Mouse (Mus musculus): ENCODE measurements around the gene Best3. TPM values are rescaled to one million over a fixed set of nuclear protein-coding genes. Genes with fewer than 3 reads are reported as not detected.

The Best3 gene
- 0.07 and 0.75 TPM in 2 replicates for polyA plus RNA-seq (2012; rRNA removed)

GRCm38 (mm10) chr10:116986264-116987082 lies at the start of gene Best3:
Gene Best3 (plus strand): TSS chr10:116986314.

GRCm38 (mm10) chr10:116950009-116950769 lies 35.9 kb upstream of the Best3 start, which contains the start of gene Rab3ip:
Gene Rab3ip (minus strand): TSS chr10:116950769.

GRCm38 (mm10) chr10:116972509-116972908 lies 13.6 kb upstream of the Best3 start, which contains the start of gene Gm10271:
Gene Gm10271 (minus strand): TSS chr10:116972609.

GRCm38 (mm10) chr10:117045175-117046056 lies 59.3 kb downstream of the Best3 start, which contains the start of gene Lrrc10:
Gene Lrrc10 (plus strand): TSS chr10:117045341.

GRCm38 (mm10) chr10:117063254-117064021 lies 77.3 kb downstream of the Best3 start, which contains the start of gene Cct2:
Gene Cct2 (minus strand): TSS chr10:117063814.

Other genes starting within 250 kb of the Best3 start
- gene Myrfl, start 89.4 kb upstream of the Best3 start, polyA plus RNA-seq (2012; rRNA removed), result 0.06 and 0.10 TPM in 2 replicates
- 34.7 and 40.5 TPM in 2 replicates for gene Rab3ip, start 35.5 kb upstream of the Best3 start, polyA plus RNA-seq (2012; rRNA removed)
- not detected in 2 replicates for gene Gm10271, start 13.7 kb upstream of the Best3 start, polyA plus RNA-seq (2012; rRNA removed)
- gene Lrrc10, start 59.0 kb downstream of the Best3 start, polyA plus RNA-seq (2012; rRNA removed), result 0.05 TPM in 1 of 2 replicates, not detected in the other
- gene Cct2, start 77.5 kb downstream of the Best3 start, polyA plus RNA-seq (2012; rRNA removed), result 264 and 278 TPM in 2 replicates
- 33.9 and 34.8 TPM in 2 replicates for gene Frs2, start 162.2 kb downstream of the Best3 start, polyA plus RNA-seq (2012; rRNA removed)
- 127 and 143 TPM in 2 replicates for gene Yeats4, start 238.2 kb downstream of the Best3 start, polyA plus RNA-seq (2012; rRNA removed)